Mouse (Mus musculus) urinary bladder, postnatal 36 days (tissue): ENCODE results near the gene Rhobtb3.
"Not testable (repeated sequence)": the region's sequence is repeated elsewhere in the genome, so short reads cannot be mapped to it uniquely, and the experiment has no call there.

Experiments used
- DNase-seq, 2 experiments: peaks; one replicate each; pipeline ENCODE4 v3.0.0; 2022; ENCODE audit warnings: low spot score in 2 of 2, mixed read lengths in 1 of 2

Rhobtb3 gene

GRCm38 (mm10) chr13:75929071-75929470 lies 14.7 kb downstream of the Rhobtb3 start:
- not testable (repeated sequence) for DNase-seq

DNA sequence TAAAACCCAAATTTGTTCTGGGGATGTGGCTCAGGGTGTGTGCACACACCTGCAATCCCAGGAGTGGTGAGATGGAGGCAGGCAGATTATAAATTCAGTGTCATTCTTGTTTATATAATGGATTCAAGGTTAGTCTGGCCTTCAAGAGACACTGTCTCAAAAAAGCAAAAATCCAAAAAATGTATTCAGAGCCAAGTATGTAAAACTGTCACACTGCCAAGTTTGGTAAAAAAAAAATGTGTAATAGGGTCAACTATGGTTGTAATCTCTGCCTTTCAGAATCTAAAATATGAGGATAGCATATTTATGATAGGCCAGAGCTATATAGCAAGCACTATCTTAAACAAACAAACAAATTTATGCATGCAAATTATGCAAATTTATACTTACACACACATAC lies 15.8 kb downstream of the Rhobtb3 start:
- no peak for DNase-seq

- DNase-seq = no peak
These were observed 29.6 kb downstream of the Rhobtb3 start for GRCm38 (mm10) chr13:75914151-75914550.

GRCm38 (mm10) chr13:75908187-75908586 lies 35.5 kb downstream of the Rhobtb3 start:
- DNase-seq = no peak

- no peak for DNase-seq
These were observed 36.6 kb downstream of the Rhobtb3 start for GRCm38 (mm10) chr13:75907133-75907532.

DNA sequence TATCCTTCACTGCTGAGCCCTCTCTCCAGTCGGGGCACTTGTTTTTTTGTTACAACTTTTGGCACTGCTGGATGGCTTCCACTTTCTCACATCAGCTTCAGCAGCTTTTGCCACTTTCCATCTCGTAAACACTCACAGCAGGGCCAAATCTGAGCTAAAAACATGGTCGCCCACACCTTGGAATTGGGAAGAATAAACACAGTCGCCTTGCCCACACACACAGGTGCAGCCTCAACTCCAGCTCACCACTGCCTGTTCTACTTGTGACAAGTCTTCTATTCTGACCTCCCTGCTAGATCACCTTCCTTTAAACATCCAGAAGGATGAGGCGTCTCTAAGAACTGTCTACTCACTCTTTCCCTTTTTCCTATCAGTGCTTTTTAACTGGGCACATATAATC lies 39.1 kb downstream of the Rhobtb3 start:
- DNase-seq = no peak

- DNase-seq = not testable (repeated sequence)
These were observed 42.8 kb downstream of the Rhobtb3 start for GRCm38 (mm10) chr13:75900928-75901327.

DNA sequence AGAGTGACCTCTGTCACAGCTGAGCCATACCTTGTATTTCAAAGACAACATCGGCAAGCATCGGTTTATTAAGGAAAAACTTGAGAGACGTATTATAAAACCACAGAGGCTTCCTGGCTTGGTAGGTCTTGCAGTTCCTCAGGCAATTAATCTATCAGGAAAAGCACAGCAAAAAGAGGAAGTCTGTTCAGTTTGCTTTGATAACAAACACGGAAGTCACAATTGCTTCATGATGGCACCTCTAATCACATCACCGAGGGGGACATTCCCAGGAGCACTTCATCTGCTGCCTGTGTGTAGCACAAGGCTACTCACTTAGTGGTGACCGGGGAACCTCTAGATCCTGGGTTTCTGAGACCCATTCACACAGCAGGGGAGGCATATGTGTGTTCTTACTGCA lies 50.8 kb downstream of the Rhobtb3 start:
- DNase-seq = no peak

- DNase-seq = no peak
These were observed 51.4 kb downstream of the Rhobtb3 start for GRCm38 (mm10) chr13:75892291-75892690.

DNA sequence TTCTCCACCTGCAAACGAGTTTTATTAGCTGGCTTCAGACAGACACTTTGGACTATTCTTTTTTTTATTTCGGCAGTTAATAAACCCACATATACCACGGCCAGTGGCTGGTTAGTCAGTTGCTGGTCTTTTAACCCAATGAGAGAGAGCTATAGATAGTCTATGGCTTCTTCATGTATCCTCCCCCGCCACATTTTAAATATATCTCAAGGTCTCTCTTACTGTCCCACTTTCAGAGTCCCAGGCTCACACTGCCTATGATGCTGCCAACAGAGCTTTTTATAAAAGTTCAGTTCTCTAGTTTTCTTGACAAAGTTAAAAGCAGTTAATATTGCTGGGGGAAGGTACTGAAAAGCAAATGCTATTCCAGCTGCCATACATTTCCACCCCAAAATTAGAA lies 51.9 kb downstream of the Rhobtb3 start:
- no peak for DNase-seq

DNA sequence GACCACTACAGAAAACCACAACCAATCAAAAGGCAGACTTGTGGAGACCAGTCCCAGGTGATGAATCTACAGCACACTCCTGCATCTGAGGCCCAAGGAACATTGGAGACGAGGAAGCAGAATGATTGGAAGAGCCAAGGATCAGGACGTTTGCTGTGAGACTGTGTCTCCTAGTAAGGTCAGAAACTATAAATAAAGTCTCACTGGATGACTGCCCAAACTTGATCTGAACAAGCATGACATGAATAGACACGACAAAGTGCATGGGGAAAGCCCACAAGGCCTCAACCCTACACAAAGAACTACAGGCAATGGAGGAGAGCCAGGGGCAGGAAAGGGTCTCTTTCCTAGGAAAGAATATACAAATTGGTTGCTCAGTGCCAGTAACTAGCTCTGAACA lies 59.9 kb downstream of the Rhobtb3 start:
- DNase-seq = no peak

DNA sequence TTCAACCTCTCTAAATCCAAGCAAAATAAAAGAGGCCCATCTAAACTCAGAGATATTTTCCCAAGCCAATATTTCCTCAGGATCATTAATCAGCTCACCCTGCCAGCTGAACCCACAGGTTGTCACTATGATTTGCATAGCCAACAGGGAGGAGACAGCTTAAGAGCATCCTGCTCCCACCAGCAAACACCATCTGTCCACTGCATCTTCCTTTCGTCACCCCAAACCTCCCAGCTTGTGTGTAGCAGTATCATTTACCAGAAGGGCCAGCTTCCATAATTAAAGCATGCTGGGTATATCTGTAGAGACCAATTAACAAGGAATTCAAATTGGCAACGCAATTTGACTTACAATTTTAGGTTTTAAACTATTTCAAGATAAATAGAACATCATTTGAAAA lies 63.2 kb downstream of the Rhobtb3 start:
- DNase-seq = no peak

GRCm38 (mm10) chr13:75879756-75880155 lies 64.0 kb downstream of the Rhobtb3 start:
- no peak for DNase-seq

DNA sequence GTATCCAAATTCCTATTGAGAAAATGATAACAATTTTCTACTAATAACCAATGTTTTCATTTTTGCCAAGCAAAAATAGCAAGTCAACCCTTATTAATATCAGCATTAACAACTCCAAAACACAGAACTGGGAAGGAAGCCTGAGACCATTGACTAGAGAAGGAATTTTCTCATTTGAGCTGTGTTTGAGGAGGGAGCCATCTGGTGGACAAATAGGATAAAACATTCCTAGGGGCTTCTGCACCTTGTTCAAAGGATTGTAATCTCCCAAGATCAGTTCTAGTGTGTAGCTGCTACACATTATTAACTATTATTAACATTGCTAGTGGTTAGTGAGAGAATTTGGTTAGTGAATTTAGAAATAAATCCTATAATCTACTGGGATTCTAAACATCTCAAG lies 65.8 kb downstream of the Rhobtb3 start:
- no peak for DNase-seq

- no peak for DNase-seq
These were observed 67.1 kb downstream of the Rhobtb3 start for GRCm38 (mm10) chr13:75876592-75876991.

- DNase-seq = not testable (repeated sequence)
These were observed 67.5 kb downstream of the Rhobtb3 start for GRCm38 (mm10) chr13:75876188-75876587.

- no peak for DNase-seq
These were observed 68.9 kb downstream of the Rhobtb3 start for GRCm38 (mm10) chr13:75874608-75875376.

- no peak for DNase-seq
These were observed 75.8 kb downstream of the Rhobtb3 start for GRCm38 (mm10) chr13:75867876-75868275.

- DNase-seq = no peak
These were observed 78.1 kb downstream of the Rhobtb3 start for GRCm38 (mm10) chr13:75865486-75866184.

GRCm38 (mm10) chr13:75859264-75859844 lies 84.4 kb downstream of the Rhobtb3 start:
- DNase-seq = no peak

- no peak for DNase-seq
These were observed 90.6 kb downstream of the Rhobtb3 start for GRCm38 (mm10) chr13:75853118-75853517.

- DNase-seq = no peak
These were observed 91.7 kb downstream of the Rhobtb3 start for GRCm38 (mm10) chr13:75852027-75852426.

DNA sequence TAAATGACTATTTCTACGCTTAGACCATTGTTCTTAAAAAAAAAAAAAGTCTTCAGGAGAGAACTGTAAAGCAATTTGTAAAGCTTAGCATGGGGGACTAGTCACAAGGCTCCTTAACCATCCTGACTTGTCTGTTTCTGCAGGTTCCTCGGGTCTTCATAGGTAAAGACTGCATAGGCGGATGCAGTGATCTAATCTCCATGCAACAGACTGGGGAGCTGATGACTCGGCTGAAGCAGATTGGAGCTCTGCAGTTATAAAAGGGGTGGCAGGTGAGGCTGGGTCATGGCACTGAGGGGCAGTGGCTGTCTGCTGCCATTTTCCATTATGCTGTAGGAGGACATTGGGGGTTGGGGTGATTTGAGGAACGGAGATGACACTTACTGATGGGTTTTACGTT lies 96.7 kb downstream of the Rhobtb3 start:
- DNase-seq = no peak
